Mouse (Mus musculus) lung, adult 2 months (tissue): Measurements from ENCODE around the gene Nphp3.

ENCODE experiments used
- CTCF ChIP-seq: fragments of 200-500 bp; IDR thresholded peaks from 2 replicates; pipeline ENCODE4 v1.5.1; 2011; ENCODE audit warnings: mild to moderate bottlenecking, low read length, control low read depth; ENCODE audit not compliant: insufficient read depth
- POLR2A ChIP-seq: fragments of 200-500 bp; IDR thresholded peaks from 2 replicates; pipeline ENCODE4 v1.6.1; 2011; ENCODE audit warnings: low read depth, mild to moderate bottlenecking, control low read depth, low read length, borderline replicate concordance; ENCODE audit errors: extremely low read depth

DNA sequence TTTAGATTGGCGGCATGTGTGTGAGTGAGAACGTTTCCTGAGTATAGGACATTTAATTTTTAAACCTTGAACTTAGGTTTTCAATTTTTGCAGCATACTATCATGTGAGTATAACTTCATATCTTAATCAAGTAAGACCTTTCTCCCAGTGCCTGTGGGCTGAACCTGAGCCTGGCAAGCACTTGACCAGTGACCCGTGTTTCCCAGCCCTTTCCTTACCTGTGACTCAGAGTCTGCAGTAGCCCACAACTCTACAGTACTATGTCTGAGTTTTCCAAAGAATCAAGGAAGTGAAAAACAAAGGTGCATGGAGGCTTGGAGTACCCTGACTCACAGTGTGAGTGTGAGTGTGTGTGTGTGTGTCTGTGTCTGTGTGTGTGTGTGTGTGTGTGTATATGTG lies 77.7 kb downstream of the Nphp3 start:
- TF ChIP-seq CTCF (no peak), POLR2A (no peak)
